Mouse (Mus musculus): ENCODE data around the gene Itpkb.

Gene Itpkb

DNA sequence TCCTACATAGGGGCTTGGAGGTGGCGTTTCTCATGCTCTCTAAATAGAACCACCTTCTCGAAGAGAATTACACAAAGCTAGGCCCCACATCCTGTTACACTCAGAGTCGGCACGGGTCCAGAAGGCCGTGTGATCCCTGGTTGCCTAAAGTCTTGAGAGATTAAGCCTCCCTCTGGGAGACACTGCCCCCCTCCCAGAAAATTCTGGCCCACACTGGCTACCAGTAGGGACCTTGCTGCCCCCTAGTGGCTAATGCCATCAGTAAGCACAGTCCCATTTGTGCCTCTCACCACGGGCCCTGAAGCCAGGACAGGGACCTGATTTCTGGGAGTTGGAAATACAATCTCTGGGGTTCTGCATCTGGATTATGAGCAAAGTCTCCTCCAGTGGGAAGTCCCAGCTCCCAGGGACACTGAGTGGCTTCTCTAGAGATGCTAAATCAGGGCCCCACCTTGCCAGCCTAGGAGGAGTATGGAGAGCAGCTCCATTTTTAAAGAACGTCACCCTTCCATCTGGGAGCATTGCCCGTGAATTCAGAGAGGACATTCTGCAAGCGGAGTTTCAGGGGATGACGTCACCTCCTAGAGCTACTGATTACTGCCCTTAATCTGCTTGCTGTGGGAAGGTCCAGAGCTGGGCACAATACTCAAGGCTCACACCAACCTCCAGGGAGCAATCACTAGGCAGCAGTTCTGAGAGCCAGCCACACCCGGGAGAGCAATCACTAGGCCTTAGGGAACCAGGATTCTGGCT, 92.0 kb downstream of the Itpkb start:
- peak; percentile 88 to 93 for DNase-seq

DNA sequence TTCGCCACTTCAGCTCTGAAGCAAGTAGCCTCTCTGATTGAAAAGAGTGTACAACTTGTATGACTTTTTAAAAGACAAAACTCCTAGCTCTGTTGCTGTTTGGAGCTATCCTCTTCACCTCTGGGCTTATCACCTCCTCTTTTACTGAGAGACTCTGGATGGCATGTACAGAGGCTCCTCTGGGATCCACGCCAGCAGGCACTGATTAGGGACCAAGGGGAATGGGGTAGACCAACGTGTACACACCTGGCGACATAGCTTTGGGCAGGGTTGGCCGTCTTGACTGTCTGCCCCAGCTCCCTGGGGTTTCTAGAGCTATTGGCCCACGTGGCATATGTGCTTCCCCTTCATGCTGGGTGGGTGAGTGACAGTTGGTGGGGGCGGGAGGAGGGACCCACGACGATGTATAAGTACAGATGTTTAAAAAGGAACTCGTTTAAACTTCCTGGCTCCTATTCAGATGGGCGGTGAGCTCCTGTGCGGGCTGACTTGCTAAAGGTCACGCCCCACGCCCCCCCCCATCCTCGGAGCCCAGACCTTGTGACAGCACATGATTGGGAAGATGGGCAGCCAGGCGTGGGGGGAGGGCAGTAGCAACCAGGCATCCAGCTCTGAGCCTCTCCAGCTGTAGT, 92.8 kb downstream of the Itpkb start:
- DNase-seq, result peak in 1 of 2 experiments; percentile 37

DNA sequence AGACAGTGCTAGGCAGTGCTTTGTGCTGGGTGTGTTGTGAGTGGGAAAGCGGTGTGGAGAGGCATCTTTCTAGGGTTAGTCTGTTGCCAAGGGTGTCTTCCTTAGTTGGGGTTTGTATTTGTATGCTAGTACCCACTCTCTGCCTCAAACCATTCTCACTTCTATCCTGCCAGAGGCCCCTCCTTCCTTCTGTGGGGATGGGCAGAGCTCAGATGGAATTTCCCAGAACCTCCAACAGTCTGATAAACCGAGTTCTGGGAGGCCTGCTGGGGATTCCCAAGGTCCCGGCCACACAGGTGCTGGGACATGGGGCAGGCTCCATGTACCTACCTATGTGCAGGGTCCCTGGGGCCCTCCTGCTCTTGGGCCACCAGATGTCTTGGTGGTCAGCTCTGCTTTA, 93.6 kb downstream of the Itpkb start:
- no peak for DNase-seq

DNA sequence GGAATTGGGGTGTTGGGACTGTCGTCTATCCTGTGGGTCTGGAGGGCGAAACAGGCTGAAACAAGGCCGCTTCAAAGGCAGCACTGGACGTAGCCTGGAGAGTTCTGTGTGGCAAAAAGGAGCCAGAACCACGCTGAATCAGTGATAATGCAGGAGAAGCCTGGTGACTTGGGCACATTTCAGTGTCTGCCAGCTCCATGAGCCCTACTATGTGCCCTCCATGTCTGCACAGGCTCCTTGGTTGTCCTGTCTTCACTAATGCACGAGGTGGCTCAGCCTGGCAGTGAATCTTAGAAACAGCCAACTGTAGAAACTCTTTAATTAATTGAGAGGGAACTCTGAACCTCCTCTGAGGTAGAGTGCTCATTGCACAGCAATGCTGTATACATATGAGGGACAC, 96.1 kb downstream of the Itpkb start:
- DNase-seq, result no peak

DNA sequence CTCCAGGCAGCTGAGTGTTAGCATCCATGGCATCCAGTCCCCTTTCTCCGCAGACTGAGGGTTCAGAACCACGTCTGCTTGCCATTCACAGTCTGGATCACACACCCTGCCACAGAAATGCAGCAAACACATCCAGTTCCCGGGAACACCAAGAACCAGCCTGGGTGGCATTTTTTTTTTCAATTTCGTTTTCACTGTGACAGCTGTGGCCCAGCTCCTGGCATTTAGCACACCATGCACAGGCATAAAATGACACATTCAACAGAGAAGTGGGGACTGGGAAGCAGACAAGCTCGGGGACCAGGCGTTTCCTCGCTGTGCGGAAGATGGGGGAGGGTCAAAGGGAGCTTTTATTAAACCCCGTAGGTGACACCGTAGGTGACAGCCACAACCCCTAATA, 97.4 kb downstream of the Itpkb start:
- DNase-seq, result no peak

DNA sequence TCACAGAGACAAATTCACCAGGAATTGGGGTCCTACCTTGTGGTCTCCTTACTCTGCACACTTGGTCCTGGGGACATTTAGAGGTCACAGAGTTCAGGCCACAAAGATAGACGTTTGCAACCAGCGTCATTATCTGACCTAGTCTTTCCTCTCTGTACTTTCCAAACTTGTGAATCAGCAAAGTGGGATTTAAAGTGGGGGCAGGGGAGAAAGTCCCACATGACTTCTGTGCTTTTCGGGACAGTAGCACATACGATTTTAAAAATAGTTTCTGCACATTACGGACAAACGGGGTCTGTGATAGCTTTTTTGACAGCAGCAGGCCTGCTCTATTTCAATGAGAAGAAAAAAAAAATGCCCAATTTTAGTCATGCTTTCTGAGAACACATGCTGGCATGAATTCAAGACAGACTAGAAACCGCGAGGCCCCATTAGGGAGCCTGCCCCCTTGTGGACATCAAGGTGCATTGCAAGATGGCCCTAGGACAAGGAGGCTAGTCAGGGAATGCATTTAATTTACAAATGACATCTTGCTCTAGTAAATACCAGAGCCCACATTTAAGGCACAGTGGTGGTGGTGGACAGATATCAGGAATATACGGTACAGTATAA, 97.9 kb downstream of the Itpkb start:
- DNase-seq, result peak; percentile 81 to 90

DNA sequence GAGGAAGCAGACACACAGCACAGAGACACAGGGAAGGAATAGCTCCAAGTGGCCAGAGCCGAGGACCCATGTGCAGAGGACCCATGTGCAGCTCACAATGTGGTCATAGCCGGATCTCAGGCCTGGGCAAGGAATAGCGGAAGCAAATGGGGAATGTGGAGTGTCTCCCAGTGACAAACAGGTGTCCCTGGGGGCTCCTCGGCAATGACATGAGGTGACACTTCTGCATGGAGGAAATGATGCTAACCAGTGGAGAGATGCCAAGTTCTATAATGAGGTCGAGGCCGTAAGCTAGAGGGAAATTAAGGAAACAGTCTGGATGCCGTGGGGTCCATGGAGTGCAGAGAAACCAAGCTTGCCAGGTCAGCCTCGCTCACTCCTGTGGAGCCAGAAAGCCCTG, 98.6 kb downstream of the Itpkb start:
- peak in 1 of 2 experiments; percentile 41 for DNase-seq

DNA sequence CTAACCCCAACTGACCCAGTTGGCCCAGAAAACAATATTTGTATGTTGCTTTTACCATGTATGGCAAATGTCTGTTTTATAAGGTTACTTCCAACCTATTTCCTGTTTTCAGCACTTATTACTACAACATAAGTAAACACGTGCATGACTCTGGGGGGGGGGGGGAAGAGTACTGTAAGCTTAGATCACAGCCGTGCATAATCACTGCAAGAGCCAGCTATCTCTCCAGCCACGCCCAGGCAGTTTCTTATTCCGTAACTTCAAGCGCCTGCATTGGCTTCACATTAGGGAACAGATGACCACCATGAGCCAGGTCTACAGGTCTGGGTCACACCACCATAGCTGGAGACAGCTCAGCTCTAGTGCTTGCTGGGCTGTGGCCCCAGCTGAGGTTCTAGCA, 99.5 kb downstream of the Itpkb start:
- no peak for DNase-seq

DNA sequence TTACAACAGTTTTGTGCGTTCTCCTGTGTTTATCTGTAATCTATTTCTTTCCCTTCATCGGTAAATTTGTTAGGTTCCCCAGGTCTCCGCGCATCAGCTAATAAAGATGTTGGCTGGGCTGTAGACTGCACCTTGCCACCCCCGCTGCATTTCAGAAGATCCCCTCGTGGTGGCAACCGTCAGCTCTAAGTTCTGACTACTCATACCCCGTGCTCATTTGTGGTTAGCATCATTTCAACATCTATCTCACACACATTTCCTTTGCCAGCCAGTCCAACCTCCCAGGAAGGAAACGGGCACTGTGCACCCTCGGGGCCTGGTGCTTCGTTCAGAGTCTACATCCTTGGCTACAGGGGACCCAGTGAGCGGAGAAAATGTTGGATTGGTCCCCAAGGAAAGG, 101.5 kb downstream of the Itpkb start:
- peak; percentile 57 to 63 for DNase-seq

DNA sequence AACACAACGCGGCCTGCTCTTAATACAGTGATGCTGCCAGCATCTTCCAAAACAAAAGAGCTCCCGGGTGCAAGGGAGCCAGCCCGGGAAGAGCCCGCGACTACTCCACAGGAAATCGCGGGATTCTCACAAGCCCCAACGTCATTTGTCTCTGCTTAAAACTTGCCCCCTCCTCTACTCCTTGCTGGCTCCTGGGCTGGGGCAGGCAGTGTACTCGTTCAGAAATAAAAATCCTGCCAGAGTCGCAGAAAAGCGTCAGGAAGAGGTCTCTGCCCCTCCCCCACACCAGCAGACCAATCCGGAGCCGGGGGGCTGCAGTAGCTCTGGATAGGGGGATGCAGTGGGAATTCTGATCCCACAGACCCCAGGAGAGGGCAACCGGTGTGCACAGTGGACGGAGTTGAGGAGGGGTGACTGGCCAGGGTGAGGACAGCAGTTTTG, 102.8 kb downstream of the Itpkb start:
- peak; percentile 52 to 62 for DNase-seq

DNA sequence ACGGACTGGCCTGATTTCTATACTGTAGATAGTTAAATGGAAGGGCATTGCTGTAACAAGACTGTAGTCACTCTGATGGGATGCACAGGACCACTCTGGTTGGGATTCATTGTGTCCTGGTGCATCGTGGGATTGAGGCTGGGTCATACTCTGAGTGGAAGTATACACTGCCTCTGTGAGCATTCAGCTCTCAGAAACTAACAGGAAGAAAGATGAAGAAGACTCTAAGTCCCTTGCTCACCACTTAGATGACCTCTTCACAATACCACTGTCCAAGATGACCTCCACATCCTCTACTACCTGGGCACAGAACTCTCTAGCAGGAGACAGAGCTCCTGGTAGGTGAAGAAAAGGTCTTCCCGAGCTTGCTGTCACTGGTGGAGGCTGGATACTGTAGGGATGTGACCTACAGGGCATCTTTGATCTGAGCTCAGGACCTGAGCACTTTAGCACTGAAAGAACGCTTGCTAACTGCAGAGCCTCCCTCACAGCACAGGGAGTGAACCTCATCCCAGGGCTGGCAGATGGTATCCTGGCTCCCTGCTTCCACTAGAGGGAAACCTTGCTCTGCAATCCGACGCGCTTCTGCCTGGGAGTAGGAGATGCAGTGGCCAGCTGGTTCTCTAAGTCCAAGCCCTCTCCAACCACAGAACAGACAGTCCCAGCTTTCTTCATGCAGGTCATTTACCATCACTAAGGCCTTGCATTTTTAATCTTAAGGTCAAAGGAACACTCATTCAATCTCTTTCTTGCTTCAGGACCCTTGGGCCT, 103.7 kb downstream of the Itpkb start:
- DNase-seq, result peak; percentile 87 to 88

DNA sequence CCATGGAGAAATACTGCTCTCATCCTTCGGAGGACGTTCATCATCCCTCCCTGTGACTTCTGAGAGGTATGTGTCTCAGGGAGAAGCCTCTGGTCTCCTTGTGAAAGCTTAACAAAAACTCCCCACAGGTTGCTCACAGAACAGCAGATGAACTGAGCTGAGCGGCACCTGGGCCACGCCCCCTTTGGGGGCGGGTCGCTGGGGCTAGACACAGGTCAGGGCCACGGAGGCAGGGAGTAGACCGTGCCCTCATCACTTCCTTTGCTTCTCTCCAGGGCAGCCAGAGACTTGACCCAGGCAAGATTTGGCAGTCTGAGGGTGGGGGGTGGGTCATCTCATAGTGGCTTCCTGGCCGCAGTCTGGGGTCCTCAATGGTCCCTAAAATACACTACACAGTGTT, 104.6 kb downstream of the Itpkb start:
- peak; percentile 20 to 31 for DNase-seq

DNA sequence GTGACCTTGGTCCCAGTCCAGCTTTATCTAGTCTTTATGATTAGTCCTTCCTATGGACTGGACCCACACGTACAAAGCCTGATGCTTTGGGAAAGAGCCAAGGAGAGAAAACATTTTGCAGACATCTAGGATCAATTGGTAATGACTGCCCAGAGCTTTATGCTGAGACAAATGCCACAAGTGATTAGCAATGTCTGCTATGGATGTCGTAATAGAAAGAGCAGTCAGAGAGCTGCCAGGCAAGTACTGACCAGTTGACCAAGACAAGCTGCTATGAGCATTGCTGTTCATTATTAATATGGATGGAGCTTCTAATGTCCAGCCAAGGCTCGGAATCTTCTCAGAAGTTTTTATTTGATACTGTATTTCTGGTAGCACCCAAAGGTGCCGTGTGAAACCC, 109.2 kb downstream of the Itpkb start:
- no peak for DNase-seq

DNA sequence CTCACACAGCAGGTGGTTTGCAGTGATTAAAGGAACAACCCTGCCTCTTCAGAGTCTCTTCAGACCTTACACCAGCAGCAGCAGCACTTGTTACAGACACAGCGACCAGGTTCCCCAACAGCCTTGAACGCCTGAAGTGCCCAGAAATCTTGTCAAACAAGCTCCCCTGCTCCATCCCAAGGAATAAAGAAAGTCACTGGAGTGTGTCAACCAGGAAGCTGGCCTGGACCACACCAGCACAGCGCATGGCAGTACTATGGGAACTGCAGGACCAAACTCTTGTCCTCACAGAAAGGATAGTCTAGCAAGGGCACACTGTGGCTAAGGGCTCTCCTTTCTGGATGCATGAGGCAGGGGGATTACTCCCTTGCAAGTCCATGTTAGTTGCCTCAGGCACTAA, 114.1 kb downstream of the Itpkb start:
- DNase-seq, result no peak

DNA sequence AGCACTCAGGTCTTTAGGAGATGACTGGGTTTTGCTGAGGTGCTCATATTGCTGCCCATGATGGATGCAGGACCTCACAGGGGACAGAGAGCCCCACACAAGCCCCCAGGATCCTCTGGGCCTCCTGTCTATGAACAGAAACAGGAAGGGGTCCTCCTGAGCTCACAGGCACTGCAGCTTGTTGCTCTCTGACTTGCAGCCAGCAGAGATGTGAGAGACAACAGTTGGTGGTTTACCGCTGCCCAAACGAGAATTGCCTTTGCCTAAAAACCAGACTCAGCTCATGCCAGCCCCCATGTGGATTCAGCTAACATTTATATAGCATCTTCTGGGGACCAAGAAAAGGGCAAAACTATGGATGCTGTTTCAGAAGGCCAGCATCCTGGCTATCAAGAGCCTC, 119.4 kb downstream of the Itpkb start:
- DNase-seq, result no peak

DNA sequence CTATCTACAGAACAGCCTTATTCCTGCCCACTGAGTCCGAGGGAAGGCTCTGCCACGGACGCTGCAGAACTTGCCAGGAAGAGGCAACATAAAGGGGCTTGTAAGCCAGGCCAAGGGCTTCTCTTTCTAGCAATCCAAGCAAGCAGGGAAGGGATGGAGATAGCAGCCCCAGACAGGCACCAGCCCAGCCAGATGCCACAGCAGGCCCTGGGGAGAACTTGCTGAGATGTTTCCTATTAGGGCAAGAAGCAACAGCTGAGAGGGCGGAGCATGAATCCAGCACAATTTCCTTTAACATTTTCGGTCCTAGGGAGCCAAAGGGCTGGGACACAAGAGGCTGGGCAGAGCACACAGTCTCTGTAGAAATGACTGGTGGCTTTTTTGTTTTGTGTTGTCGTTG, 128.0 kb downstream of the Itpkb start:
- peak; percentile 48 to 71 for DNase-seq

DNA sequence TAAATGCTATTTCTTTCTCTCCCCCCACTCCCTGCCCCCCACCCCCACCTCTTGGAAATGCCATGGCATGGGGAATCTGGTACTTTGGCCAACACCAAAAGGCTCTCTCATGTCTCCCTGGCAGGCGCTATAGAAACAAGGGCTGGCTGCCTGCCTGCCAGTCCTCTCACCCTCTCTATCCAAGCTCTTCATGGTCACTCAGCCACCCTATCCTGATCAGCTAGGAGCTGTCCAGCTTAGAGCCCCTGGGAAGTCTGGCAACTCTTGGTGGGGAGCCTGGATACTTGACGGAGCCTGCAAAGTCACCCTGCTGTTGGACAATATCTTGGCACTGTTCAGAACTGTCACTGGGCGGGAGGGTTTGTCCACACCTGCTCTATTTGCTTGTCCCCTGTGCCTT, 128.4 kb downstream of the Itpkb start:
- peak; percentile 50 to 54 for DNase-seq

DNA sequence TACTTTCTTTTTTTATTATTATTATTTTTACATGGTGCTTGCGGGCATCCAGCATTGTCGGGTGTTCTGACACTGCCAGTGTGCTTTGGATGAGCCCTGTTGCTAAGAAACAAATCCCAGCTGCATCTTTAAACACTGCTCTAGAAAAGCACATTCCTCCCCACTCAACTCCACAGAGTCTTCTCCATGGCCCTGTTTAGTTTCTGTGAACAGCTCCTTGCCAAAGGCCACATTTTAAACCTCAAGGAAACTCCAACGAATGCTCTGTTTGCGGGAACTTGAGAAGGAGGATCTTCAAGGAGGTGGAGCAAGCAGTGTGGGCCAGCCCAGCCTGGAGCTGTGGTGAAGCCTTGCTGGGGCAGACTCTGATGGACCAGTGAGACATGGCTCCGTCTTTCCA, 130.4 kb downstream of the Itpkb start:
- DNase-seq, result no peak

DNA sequence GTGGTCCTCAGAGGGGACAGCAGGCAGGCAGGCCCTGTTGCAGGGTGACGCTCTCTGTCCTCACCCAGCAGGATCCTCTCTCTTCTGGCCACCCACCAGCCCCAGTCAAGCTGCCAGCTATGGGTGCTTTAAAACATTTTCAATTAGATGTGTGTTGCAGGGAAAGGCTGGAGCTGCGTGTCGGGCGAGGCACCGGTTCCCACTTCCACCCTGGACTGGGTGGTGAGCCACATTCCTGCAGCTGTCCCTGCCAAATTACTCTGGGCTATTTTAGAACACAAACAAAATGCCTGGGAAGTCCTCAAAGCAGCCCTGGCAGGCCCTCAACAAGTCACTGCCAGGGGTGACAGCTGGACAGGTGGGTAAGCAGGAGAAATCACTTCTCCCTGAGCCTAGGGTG, 132.1 kb downstream of the Itpkb start:
- no peak for DNase-seq

DNA sequence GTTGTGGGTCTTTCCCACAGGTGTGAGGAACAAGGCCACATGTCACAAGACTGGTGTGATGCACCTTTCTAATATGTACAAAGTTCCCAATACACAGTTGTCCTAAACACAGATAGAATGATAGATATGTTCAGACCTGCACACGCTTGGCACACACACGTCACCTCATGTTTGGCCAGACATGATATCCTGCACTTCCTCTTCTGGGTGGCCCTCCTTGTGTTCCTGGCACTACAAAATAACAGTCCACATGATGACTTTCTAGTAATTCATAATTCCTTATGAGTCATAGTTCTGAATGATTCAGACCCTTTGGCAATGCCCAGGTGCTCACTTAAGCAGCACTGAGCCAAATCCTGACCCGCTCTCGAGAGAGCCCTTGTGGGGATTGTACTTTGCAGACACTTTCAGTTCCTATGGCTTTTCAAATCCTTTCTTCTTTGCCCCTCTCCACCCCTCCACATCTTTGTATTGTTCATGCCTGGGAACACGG, 132.7 kb downstream of the Itpkb start:
- DNase-seq, result no peak

DNA sequence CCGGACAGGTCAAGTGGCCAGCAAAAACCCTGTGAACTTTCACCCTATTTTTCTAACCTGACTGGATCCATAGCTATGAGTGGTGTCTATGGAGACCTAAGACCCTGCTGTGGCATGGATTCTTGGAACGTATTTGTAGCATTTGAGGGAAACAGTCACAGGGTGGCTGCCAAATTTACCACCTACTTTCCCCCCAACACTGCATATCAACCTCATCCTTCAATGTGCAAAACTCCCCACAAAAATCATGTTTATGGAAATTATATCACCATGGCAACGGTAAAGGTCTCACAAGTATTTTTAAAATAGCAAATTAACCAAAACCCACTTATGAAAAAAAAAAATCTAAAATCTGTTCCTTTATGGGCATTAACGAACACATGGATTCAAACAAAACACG, 134.1 kb downstream of the Itpkb start:
- DNase-seq, result no peak

DNA sequence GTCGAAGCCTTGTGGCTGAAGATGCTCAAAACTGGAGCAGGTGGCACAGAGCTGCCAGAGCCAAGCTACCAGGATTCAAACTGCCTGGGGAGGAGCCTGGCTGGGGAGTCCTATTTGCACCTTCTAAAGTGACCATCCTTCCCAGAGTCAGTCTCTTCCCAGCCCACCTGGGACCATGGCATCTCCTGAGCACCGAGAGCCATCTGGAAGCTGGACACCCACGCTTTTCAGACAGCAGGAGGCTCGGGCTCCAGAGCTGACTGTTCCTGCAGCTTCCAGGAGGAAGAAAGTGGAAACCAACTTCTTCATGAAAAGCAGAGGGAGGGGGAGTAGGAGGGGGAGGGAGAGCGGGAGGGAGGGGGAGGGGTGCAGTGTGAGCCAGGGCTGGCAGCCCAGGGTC, 135.3 kb downstream of the Itpkb start:
- no peak for DNase-seq

DNA sequence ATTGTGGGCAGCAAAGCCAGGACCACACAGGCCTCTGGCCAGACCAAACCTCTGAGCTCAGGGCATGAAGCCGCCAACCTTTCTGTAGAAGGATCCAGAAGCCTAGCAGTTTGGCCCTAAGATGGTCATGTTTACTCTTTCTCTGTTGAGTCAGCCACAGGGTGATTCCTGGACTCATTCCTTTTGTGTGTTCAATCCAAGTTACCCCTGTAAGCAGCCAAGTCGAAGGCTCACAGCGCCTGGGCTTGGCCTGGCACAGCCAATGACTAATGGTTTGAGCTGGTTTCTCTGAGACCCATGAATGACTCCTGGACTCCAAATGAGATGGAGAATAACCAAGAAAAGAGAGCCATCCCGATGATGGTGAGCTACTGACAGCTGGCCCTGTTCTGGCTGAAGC, 137.7 kb downstream of the Itpkb start:
- peak; percentile 32 to 38 for DNase-seq

Data from cerebellum, postnatal 10 days (tissue).